Mouse (Mus musculus) spleen, adult 2 months (tissue): ENCODE measurements at regions not wholly inside any gene's neighbourhood (a gene's known extent, or its start where the extent isn't known, plus 50 kb on each side); places are given as distances from the start of the nearest gene placed in this dataset.

Experiments used
- CTCF ChIP-seq: fragments of 200-500 bp; IDR thresholded peaks from 2 replicates; pipeline ENCODE4 v1.5.1; 2011; ENCODE audit warnings: mild to moderate bottlenecking, inconsistent platforms; ENCODE audit not compliant: insufficient read depth, insufficient read length, insufficient replicate concordance; ENCODE audit errors: extremely low read depth
- POLR2A ChIP-seq: fragments of 200-500 bp; IDR thresholded peaks from 2 replicates; pipeline ENCODE4 v1.6.1; 2011; ENCODE audit warnings: low read depth, low read length, inconsistent platforms

- no peak for TF ChIP-seq POLR2A
- TF ChIP-seq CTCF, result no peak
Observed at GRCm38 (mm10) chr13:107367639-107368038, 345.7 kb upstream of the Kif2a start.
